Mouse (Mus musculus): ENCODE measurements around the gene Nf1. TPM values are rescaled to one million over a fixed set of nuclear protein-coding genes. Genes with fewer than 3 reads are reported as not detected.

The Nf1 gene
- polyA plus RNA-seq, 1 experiment, result 4.4 TPM

DNA sequence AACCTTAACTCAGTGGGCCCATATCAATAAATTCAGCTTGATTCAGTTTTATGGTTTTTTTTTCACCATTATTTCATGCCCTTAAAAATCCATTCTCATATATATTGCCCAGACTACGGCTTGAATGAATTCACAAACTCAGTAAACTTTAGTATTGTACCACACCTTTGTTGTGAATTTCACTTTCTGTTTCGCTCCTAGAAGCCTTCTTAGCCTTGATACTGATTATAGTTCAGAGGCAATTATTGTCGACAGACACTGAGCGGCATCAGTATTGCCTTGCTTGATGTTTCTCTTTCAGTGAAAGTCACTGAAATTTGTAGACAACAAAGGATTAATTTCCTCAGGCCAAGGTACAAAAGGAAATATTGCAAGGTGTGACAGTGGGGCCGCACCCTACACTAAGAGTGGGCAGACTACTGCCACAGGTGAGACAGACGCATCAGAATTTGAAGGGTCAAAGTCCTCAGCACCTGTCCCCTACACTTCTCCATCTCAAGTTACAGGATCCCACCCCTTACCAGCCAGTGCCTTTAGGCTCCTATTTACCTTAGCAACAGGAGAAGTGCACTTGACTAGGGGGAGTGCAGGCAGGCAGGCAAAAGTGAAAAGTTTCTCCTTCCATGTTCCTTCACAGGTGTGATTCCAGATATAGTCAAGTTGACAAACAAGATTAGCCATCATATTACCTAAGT is 64.3 kb downstream of the Nf1 start:
- WGBS, result 86% methylated on average over 6 of the region's 6 CpGs

DNA sequence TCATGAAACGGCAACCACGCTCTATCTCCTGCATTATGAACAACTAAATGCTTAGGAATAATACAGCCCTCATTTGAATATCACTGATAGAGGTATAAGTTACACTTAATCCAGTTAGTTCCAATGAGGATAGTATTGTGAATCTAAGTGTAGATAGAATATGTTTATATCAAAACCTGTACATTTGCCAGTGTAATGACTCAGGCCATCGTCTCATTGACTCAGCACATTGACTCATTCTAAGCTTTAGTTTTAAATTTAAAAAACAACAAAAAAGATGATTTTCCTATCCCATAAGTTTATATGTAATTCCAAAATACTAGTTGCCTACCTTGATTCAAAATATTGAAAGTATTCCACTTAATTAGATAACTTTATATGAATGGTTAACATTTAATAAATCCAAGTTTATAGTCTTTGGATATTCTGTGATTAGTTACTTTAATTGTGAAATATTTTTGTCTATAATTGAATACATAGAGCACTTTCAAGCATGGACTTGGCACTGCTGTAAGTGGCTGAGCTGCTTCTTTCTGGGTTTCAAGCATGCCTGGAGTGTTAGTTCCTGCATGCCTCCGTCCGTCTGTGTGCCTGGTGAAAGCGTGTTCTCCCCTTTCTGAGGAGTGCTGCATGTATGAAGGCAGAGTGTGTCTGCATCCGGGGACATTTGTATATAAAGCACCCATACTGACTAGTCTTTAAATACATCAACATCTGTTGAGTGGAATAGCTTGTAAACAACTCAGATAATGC is 74.4 kb downstream of the Nf1 start:
- 92% methylated on average over 7 of the region's 7 CpGs for WGBS
- TF ChIP-seq CTCF (IDR thresholded peaks at IDR 0.05; ENCODE audit: extremely low read depth, insufficient read depth, insufficient read length, insufficient replicate concordance) (no peak), POLR2A (IDR thresholded peaks at IDR 0.05; ENCODE audit: low read depth, low read length) (no peak)

More for the DNA sequence above, 64.3 kb downstream of the Nf1 start:
- Histone ChIP-seq H3K4me1 (ENCODE audit: control insufficient read depth, insufficient read depth, insufficient read length) (no peaks in the 10 kb centered on the region), H3K27ac (ENCODE audit: insufficient read depth, low read length) (no peak overlapping the region), H3K4me3 (ENCODE audit: extremely low read depth, insufficient read depth, insufficient read length) (no peak overlapping the region), H3K27me3 (ENCODE audit: control insufficient read depth, insufficient read depth, low read length) (no peaks in the 10 kb centered on the region), H3K36me3 (ENCODE audit: control insufficient read depth, insufficient read depth, low read length) (no peaks in the 10 kb centered on the region)
- DNase-seq (ENCODE audit: low read depth in 1 of 2, low spot score in 2 of 2), result no peak
- TF ChIP-seq POLR2A (IDR thresholded peaks at IDR 0.05; ENCODE audit: low read depth, low read length) (no peak), CTCF (IDR thresholded peaks at IDR 0.05; ENCODE audit: extremely low read depth, insufficient read depth, insufficient read length, insufficient replicate concordance) (no peak)

GRCm38 (mm10) chr11:79422496-79422895 is 83.0 kb downstream of the Nf1 start:
- H3K27me3 ChIP-seq (ENCODE audit: control insufficient read depth, insufficient read depth, low read length), result no peaks in the 10 kb centered on the region
- H3K4me3 ChIP-seq (ENCODE audit: extremely low read depth, insufficient read depth, insufficient read length), result no peak overlapping the region
- no peak for DNase-seq (ENCODE audit: low read depth in 1 of 2, low spot score in 2 of 2)
- TF ChIP-seq CTCF (IDR thresholded peaks at IDR 0.05; ENCODE audit: extremely low read depth, insufficient read depth, insufficient read length, insufficient replicate concordance), result no peak
- TF ChIP-seq POLR2A (IDR thresholded peaks at IDR 0.05; ENCODE audit: low read depth, low read length), result no peak
- no peak overlapping the region for H3K27ac ChIP-seq (ENCODE audit: insufficient read depth, low read length)
- H3K4me1 ChIP-seq (ENCODE audit: control insufficient read depth, insufficient read depth, insufficient read length), result no peaks in the 10 kb centered on the region; the same call in 1 of the 2 replicates
- H3K36me3 ChIP-seq (ENCODE audit: control insufficient read depth, insufficient read depth, low read length), result no peaks in the 10 kb centered on the region
- 92% methylated on average over 5 of the region's 5 CpGs for WGBS

More for the DNA sequence above, 74.4 kb downstream of the Nf1 start:
- H3K27me3 ChIP-seq (ENCODE audit: control insufficient read depth, insufficient read depth, low read length), result no peaks in the 10 kb centered on the region
- H3K36me3 ChIP-seq (ENCODE audit: control insufficient read depth, insufficient read depth, low read length), result no peaks in the 10 kb centered on the region; the same call in 1 of the 2 replicates
- no peak overlapping the region for H3K27ac ChIP-seq (ENCODE audit: insufficient read depth, low read length)
- H3K4me3 ChIP-seq (ENCODE audit: extremely low read depth, insufficient read depth, insufficient read length), result no peak overlapping the region
- H3K4me1 ChIP-seq (ENCODE audit: control insufficient read depth, insufficient read depth, insufficient read length), result no peaks in the 10 kb centered on the region
- DNase-seq (ENCODE audit: low read depth in 1 of 2, low spot score in 2 of 2), result no peak

GRCm38 (mm10) chr11:79426571-79426970 is 87.1 kb downstream of the Nf1 start:
- DNase-seq (ENCODE audit: low read depth in 1 of 2, low spot score in 2 of 2), result no peak
- TF ChIP-seq POLR2A (IDR thresholded peaks at IDR 0.05; ENCODE audit: low read depth, low read length), result no peak
- no peak for TF ChIP-seq CTCF (IDR thresholded peaks at IDR 0.05; ENCODE audit: extremely low read depth, insufficient read depth, insufficient read length, insufficient replicate concordance)
- no peaks in the 10 kb centered on the region for H3K36me3 ChIP-seq (ENCODE audit: control insufficient read depth, insufficient read depth, low read length)
- no peaks in the 10 kb centered on the region; the same call in 1 of the 2 replicates for H3K4me1 ChIP-seq (ENCODE audit: control insufficient read depth, insufficient read depth, insufficient read length)
- WGBS, result 89% methylated on average over 4 of the region's 4 CpGs
- no peaks in the 10 kb centered on the region for H3K27me3 ChIP-seq (ENCODE audit: control insufficient read depth, insufficient read depth, low read length)
- no peak overlapping the region for H3K4me3 ChIP-seq (ENCODE audit: extremely low read depth, insufficient read depth, insufficient read length)
- no peak overlapping the region for H3K27ac ChIP-seq (ENCODE audit: insufficient read depth, low read length)

- WGBS, result 4% methylated on average over 2 of the region's 2 CpGs
- H3K4me1 ChIP-seq (ENCODE audit: control insufficient read depth, insufficient read depth, insufficient read length), result no peaks in the 10 kb centered on the region; the same call in 1 of the 2 replicates
- DNase-seq (ENCODE audit: low read depth in 1 of 2, low spot score in 2 of 2), result peak in 1 of 2 experiments; percentile 22
- no peaks in the 10 kb centered on the region for H3K36me3 ChIP-seq (ENCODE audit: control insufficient read depth, insufficient read depth, low read length)
- no peaks in the 10 kb centered on the region for H3K27me3 ChIP-seq (ENCODE audit: control insufficient read depth, insufficient read depth, low read length)
- no peak overlapping the region for H3K27ac ChIP-seq (ENCODE audit: insufficient read depth, low read length)
- TF ChIP-seq CTCF (IDR thresholded peaks at IDR 0.05; ENCODE audit: extremely low read depth, insufficient read depth, insufficient read length, insufficient replicate concordance) (no peak), POLR2A (IDR thresholded peaks at IDR 0.05; ENCODE audit: low read depth, low read length) (no peak)
- H3K4me3 ChIP-seq (ENCODE audit: extremely low read depth, insufficient read depth, insufficient read length), result no peak overlapping the region
Observed at GRCm38 (mm10) chr11:79427638-79428037, 88.1 kb downstream of the Nf1 start.

GRCm38 (mm10) chr11:79435252-79435651 is 95.8 kb downstream of the Nf1 start:
- TF ChIP-seq POLR2A (IDR thresholded peaks at IDR 0.05; ENCODE audit: low read depth, low read length) (no peak), CTCF (IDR thresholded peaks at IDR 0.05; ENCODE audit: extremely low read depth, insufficient read depth, insufficient read length, insufficient replicate concordance) (no peak)
- Histone ChIP-seq H3K27ac (ENCODE audit: insufficient read depth, low read length) (no peak overlapping the region), H3K27me3 (ENCODE audit: control insufficient read depth, insufficient read depth, low read length) (no peaks in the 10 kb centered on the region), H3K4me1 (ENCODE audit: control insufficient read depth, insufficient read depth, insufficient read length) (no peaks in the 10 kb centered on the region), H3K36me3 (ENCODE audit: control insufficient read depth, insufficient read depth, low read length) (peaks cover 1% of the 10 kb centered on the region; the same call in 1 of the 2 replicates), H3K4me3 (ENCODE audit: extremely low read depth, insufficient read depth, insufficient read length) (no peak overlapping the region)
- 93% methylated on average over 4 of the region's 4 CpGs for WGBS
- no peak for DNase-seq (ENCODE audit: low read depth in 1 of 2, low spot score in 2 of 2)
